Mouse (Mus musculus): ENCODE measurements around the gene Ism1. TPM values are rescaled to one million over a fixed set of nuclear protein-coding genes. Genes with fewer than 3 reads are reported as not detected.
A peak's percentile ranks its signal among the peaks of the same experiment; 100 is the strongest.

The Ism1 gene
- polyA plus RNA-seq, 1 experiment from 2014 or later = 0.13 TPM

GRCm38 (mm10) chr2:139722700-139723099 lies 44.7 kb downstream of the Ism1 start:
- 0% methylated on average over 1 of the region's 1 CpGs for WGBS
- Histone ChIP-seq H3K4me3 (no peak overlapping the region), H3K9me3 (replicated peaks) (no peaks in the 10 kb centered on the region), H3K27me3 (no peaks in the 10 kb centered on the region; the same call in 1 of the 2 replicates), H3K4me2 (no peak overlapping the region), H3K36me3 (ENCODE audit: poor library complexity, severe bottlenecking) (no peaks in the 10 kb centered on the region), H3K9ac (no peak overlapping the region), H3K27ac (no peak overlapping the region), H3K4me1 (peaks cover 7% of the 10 kb centered on the region; the same call in 1 of the 2 replicates)
- ATAC-seq = peak; percentile 42; the same call in 1 of the 2 replicates

DNA sequence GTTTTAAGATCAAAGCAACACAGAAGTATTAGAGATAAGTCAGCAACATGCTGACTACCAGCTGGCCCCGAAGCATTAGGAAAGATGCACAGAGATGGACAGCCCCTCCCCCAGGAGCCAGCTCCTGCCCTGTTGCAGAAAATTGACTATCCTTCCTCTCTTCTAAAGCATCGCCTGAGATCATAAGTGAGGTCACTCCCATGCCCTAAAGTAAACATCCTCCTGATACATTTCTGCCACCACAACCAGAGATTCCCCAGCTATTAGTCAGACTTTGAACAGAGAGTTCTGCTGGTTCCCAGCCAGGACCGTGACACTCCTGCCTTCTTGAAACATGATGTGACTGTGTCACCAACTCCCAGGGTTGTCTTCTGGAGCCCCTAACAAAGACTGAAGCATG lies 45.3 kb downstream of the Ism1 start:
- H3K4me3 ChIP-seq = no peak overlapping the region
- no peak overlapping the region for H3K9ac ChIP-seq
- H3K9me3 ChIP-seq (replicated peaks) = no peaks in the 10 kb centered on the region
- H3K27me3 ChIP-seq = no peaks in the 10 kb centered on the region; the same call in 1 of the 2 replicates
- H3K4me2 ChIP-seq = no peak overlapping the region
- 76% methylated on average over 3 of the region's 3 CpGs for WGBS
- no peaks in the 10 kb centered on the region for H3K36me3 ChIP-seq (ENCODE audit: poor library complexity, severe bottlenecking)
- no peak overlapping the region for H3K27ac ChIP-seq
- peaks cover 7% of the 10 kb centered on the region; the same call in 1 of the 2 replicates for H3K4me1 ChIP-seq
- ATAC-seq = no peak

DNA sequence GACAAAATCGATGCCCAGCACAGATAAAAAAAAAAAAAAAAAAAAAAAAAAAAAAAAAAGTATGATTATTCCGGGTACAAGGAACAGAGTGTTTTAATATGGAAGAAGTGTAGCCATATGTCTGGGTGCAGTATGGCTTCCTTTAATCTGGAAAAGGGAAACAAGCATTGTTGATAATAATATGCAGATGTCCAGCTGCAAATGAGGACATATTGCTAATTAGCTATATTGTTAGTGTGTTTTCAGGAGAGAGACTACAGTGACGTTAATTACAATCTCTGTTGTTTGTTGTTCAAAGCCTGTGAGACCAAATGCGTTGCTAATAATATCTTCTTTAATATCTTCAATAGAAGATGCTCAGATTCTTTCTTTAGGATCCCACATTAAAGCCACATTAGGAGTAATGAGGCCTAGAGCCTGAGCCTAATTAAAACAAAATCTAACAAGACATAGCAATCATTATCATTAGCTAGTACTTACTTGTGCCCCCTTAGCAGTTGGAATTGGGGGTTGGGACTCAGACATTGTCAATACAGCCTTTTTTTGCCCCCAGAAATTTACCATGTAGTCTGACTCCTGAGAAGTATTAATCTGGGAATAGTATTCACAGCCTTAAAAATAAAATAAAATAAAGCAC lies 46.3 kb downstream of the Ism1 start:
- Histone ChIP-seq H3K9ac (no peak overlapping the region), H3K4me1 (peaks cover 7% of the 10 kb centered on the region; the same call in 1 of the 2 replicates), H3K4me2 (no peak overlapping the region), H3K36me3 (ENCODE audit: poor library complexity, severe bottlenecking) (no peaks in the 10 kb centered on the region), H3K27ac (no peak overlapping the region), H3K9me3 (replicated peaks) (no peaks in the 10 kb centered on the region), H3K4me3 (no peak overlapping the region), H3K27me3 (no peaks in the 10 kb centered on the region; the same call in 1 of the 2 replicates)
- ATAC-seq = peak; percentile 80
- WGBS = 37% methylated on average over 4 of the region's 4 CpGs

DNA sequence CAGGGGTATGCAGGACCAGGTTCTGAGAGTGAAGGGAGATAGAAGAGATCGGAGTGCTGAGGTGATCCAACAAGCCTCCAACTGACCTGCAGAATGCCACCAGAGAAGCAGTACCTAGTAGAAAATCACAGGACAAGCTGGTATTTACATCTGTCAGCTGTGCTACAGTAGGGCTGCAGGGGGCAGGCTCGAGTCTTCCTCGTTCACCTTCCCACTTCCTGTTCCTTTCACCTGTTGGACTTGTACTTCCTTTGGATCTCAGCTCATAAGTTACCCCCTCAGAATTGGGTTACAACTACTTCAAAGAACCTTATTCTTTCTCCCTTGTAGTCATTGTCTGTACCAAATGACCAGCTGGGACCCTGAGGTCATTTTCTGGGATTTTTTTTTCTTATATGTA lies 47.4 kb downstream of the Ism1 start:
- no peak for ATAC-seq
- 85% methylated on average over 3 of the region's 3 CpGs for WGBS

DNA sequence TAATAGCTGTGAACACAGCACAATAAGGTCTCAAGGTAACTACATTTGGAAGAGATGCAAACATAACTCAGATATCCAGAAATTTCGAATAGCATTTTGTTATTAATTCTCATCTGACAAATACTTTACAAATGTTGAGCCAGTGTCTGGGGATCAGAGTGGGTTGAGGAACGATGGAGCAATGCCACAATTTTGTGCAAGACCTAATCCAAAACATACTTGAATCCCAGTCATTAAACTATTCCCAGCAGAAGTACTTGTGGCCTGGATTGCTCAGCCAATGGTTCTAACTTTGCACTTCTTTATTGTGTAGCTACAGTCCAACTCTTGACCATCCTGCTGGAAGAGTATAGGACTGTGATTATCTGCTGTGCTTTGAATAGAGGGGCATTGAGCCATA lies 50.1 kb downstream of the Ism1 start:
- Histone ChIP-seq H3K4me2 (no peak overlapping the region), H3K4me3 (no peak overlapping the region), H3K36me3 (ENCODE audit: poor library complexity, severe bottlenecking) (no peaks in the 10 kb centered on the region), H3K27ac (no peak overlapping the region), H3K9me3 (replicated peaks) (no peaks in the 10 kb centered on the region), H3K9ac (no peak overlapping the region), H3K27me3 (no peaks in the 10 kb centered on the region), H3K4me1 (peaks cover 7% of the 10 kb centered on the region; the same call in 1 of the 2 replicates)
- WGBS = 89% methylated on average over 2 of the region's 2 CpGs
- no peak for ATAC-seq

More for the DNA sequence above, 47.4 kb downstream of the Ism1 start:
- H3K9me3 ChIP-seq (replicated peaks) = no peaks in the 10 kb centered on the region
- H3K9ac ChIP-seq = no peak overlapping the region
- H3K4me3 ChIP-seq = no peak overlapping the region
- H3K4me1 ChIP-seq = peaks cover 7% of the 10 kb centered on the region; the same call in 1 of the 2 replicates
- H3K36me3 ChIP-seq (ENCODE audit: poor library complexity, severe bottlenecking) = no peaks in the 10 kb centered on the region
- no peak overlapping the region for H3K4me2 ChIP-seq
- no peaks in the 10 kb centered on the region; the same call in 1 of the 2 replicates for H3K27me3 ChIP-seq
- H3K27ac ChIP-seq = no peak overlapping the region

GRCm38 (mm10) chr2:139729377-139729776 lies 51.4 kb downstream of the Ism1 start:
- no peaks in the 10 kb centered on the region for H3K9me3 ChIP-seq (replicated peaks)
- no peak overlapping the region for H3K9ac ChIP-seq
- H3K4me3 ChIP-seq = no peak overlapping the region
- WGBS = 86% methylated on average over 5 of the region's 5 CpGs
- no peak overlapping the region for H3K27ac ChIP-seq
- H3K4me2 ChIP-seq = no peak overlapping the region
- peaks cover 7% of the 10 kb centered on the region; the same call in 1 of the 2 replicates for H3K4me1 ChIP-seq
- H3K36me3 ChIP-seq (ENCODE audit: poor library complexity, severe bottlenecking) = no peaks in the 10 kb centered on the region
- no peaks in the 10 kb centered on the region for H3K27me3 ChIP-seq
- ATAC-seq = no peak

GRCm38 (mm10) chr2:139742381-139742780 lies 64.4 kb downstream of the Ism1 start:
- Histone ChIP-seq H3K4me3 (no peak overlapping the region), H3K9ac (no peak overlapping the region), H3K27ac (no peak overlapping the region), H3K9me3 (replicated peaks) (no peaks in the 10 kb centered on the region), H3K4me2 (no peak overlapping the region), H3K4me1 (peaks cover 14% of the 10 kb centered on the region), H3K27me3 (no peaks in the 10 kb centered on the region), H3K36me3 (ENCODE audit: poor library complexity, severe bottlenecking) (no peaks in the 10 kb centered on the region)
- 69% methylated on average over 1 of the region's 1 CpGs for WGBS
- ATAC-seq = 0 out of 2 replicates have a peak, but pooled peaks have one; percentile 57

DNA sequence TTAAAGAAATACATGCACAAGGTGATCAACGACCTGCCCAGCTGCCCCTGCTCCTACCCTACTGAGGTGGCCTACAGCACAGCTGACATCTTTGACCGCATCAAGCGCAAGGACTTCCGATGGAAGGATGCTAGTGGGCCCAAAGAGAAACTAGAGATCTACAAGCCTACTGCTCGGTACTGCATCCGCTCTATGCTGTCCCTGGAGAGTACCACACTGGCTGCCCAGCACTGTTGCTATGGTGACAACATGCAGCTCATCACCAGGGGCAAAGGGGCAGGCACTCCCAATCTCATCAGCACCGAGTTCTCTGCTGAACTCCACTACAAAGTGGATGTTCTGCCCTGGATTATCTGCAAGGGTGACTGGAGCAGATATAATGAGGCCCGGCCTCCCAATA lies 79.0 kb downstream of the Ism1 start:
- no peaks in the 10 kb centered on the region for H3K36me3 ChIP-seq (ENCODE audit: poor library complexity, severe bottlenecking)
- no peak overlapping the region for H3K9ac ChIP-seq
- no peaks in the 10 kb centered on the region for H3K9me3 ChIP-seq (replicated peaks)
- H3K27me3 ChIP-seq = no peaks in the 10 kb centered on the region
- H3K4me3 ChIP-seq = no peak overlapping the region
- no peak overlapping the region for H3K27ac ChIP-seq
- peak; percentile 61; the same call in 1 of the 2 replicates for ATAC-seq
- 73% methylated on average over 8 of the region's 8 CpGs for WGBS
- no peak overlapping the region for H3K4me2 ChIP-seq
- no peaks in the 10 kb centered on the region for H3K4me1 ChIP-seq

DNA sequence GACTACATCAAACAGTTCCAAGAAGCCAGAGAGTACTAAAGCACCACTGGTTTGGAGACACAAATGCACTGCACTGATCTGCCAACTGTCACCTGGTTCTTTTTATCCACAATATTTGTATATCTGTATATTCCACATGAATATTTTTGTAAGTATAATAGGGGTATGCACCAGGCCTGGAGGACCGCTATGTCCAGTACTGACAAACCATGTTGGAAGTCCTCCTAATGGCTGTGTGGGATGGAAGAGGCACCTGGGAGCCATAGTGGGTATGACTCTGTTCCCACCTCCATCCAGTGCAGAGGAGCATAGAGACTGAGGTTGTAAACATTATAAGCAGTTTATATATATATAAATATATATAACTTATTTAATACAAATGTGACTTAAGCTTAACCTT lies 79.5 kb downstream of the Ism1 start:
- Histone ChIP-seq H3K9me3 (replicated peaks) (no peaks in the 10 kb centered on the region), H3K4me1 (no peaks in the 10 kb centered on the region), H3K4me2 (no peak overlapping the region), H3K9ac (no peak overlapping the region), H3K27me3 (no peaks in the 10 kb centered on the region), H3K36me3 (ENCODE audit: poor library complexity, severe bottlenecking) (no peaks in the 10 kb centered on the region), H3K4me3 (no peak overlapping the region), H3K27ac (no peak overlapping the region)
- 90% methylated on average over 1 of the region's 1 CpGs for WGBS
- no peak for ATAC-seq

DNA sequence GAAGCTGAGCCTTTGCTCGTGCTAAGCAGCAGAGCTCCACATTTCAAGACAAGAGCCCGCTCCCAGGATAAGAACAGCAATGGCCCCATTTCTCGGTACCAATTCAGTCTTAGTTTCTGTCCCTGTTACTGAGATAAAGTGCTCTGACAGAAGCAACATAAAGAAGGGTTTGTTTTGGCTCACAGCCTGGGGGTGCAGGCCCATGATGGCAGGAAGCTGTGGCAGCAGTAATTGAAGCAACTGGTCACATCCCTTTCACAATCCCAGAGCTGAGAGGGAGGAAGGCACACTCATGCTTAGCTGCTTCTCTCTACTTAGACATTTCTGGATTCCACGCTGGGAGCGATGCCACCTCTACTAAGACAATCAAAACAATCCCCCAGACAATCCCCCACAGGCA lies 86.4 kb downstream of the Ism1 start:
- no peaks in the 10 kb centered on the region for H3K27me3 ChIP-seq
- H3K27ac ChIP-seq = no peak overlapping the region
- 81% methylated on average over 5 of the region's 5 CpGs for WGBS

DNA sequence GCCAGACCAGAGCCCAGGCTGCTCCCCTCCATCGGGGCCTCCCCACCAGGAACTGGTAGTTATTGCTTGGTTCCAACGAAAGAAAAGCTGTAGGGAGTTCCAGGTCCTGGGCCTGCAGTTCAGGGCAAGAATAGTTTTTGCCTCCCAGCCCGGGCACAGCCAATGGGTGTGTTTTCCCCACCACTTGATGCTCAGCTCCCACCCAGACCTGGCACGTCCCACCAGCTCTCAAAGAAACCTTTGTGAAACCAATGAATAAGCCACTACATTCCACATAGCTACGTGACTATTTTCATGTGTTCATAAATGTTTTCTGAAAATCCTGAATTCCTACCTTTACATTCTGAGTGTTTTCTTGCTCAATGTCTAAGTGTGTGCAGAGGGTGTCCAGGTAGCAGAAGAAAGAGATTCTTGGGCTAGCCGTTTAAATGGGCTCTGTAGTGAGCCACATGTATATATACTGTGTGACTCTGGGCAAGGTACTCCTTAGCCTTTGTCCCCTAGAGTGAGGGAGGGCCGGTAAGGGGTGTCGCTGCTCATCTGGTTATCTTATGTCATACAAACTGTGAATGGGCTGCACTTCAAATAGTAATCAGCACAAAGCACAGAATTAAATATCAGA lies 97.1 kb downstream of the Ism1 start:
- Histone ChIP-seq H3K9ac (no peak overlapping the region), H3K27me3 (no peaks in the 10 kb centered on the region), H3K9me3 (replicated peaks) (no peaks in the 10 kb centered on the region), H3K36me3 (ENCODE audit: poor library complexity, severe bottlenecking) (no peaks in the 10 kb centered on the region), H3K27ac (no peak overlapping the region), H3K4me2 (no peak overlapping the region), H3K4me1 (no peaks in the 10 kb centered on the region), H3K4me3 (no peak overlapping the region)
- 81% methylated on average over 8 of the region's 8 CpGs for WGBS
- no peak for ATAC-seq

More for the DNA sequence above, 86.4 kb downstream of the Ism1 start:
- Histone ChIP-seq H3K4me2 (no peak overlapping the region), H3K9me3 (replicated peaks) (0 out of 2 replicates have a peak, but pooled peaks cover 3% of the 10 kb centered on the region), H3K9ac (no peak overlapping the region), H3K4me1 (no peaks in the 10 kb centered on the region), H3K36me3 (ENCODE audit: poor library complexity, severe bottlenecking) (no peaks in the 10 kb centered on the region), H3K4me3 (no peak overlapping the region)
- ATAC-seq = no peak

DNA sequence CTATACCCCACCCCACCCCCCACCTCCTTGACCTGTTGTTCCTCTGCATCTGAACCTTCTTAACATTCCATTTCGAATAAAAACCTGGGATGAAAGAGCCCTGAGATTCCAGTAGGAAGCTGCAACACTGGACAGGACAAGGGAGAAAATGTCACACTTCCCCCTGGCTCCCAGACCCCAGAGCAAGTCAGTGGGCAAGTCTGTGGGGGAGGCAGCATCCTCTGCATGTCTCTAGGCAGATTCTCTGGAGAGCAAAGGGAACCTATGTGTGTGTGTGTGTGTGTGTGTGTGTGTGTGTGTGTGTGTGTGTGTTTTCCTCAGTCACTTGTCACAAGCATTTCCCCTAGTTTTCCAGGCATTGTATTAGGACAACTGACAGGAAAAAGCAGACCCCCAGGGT lies 98.7 kb downstream of the Ism1 start:
- Histone ChIP-seq H3K4me3 (no peak overlapping the region), H3K9ac (no peak overlapping the region), H3K36me3 (ENCODE audit: poor library complexity, severe bottlenecking) (no peaks in the 10 kb centered on the region), H3K4me1 (no peaks in the 10 kb centered on the region), H3K9me3 (replicated peaks) (no peaks in the 10 kb centered on the region), H3K27me3 (no peaks in the 10 kb centered on the region), H3K4me2 (no peak overlapping the region), H3K27ac (no peak overlapping the region)
- ATAC-seq = no peak
- WGBS = 23% methylated on average over 1 of the region's 1 CpGs

Measured in forebrain, embryonic 13.5 days (tissue).